In genomic region chr14:25480443-25480842, GRCm38 (mm10) we compare ENCODE assay signal across 9 mouse cellular contexts. TPM values are rescaled to one million over a fixed set of nuclear protein-coding genes. Genes with fewer than 3 reads are reported as not detected.
A peak's percentile ranks its signal among the peaks of the same experiment; 100 is the strongest.
DNase-seq lines count a peak whose midpoint lies in the region; ATAC-seq and TF ChIP-seq lines count a peak whose summit lies in the region.
"Had no signal": no experiment of that assay in that cellular context is flagged by ENCODE, and none has a peak within 500 bp of the region (broad histone marks: within the 10 kb centered on the region; RNA-seq: fewer than 3 reads in every experiment).

No protein-coding gene starts in this region.

- H3K27me3 ChIP-seq in heart, embryonic 10.5 days (ENCODE audit: insufficient read depth, poor library complexity, severe bottlenecking): no peaks in the 10 kb centered on the region
- no peaks in the 10 kb centered on the region for H3K27me3 ChIP-seq in lung, embryonic 14.5 days (ENCODE audit: insufficient read depth, low read length)
- no peaks in the 10 kb centered on the region for H3K27me3 ChIP-seq in intestine, embryonic 14.5 days (replicated peaks; ENCODE audit: control insufficient read depth, insufficient read depth, low read length)
- H3K27me3 ChIP-seq in myocyte (ENCODE audit: control insufficient read depth, insufficient read depth, insufficient read length): no peaks in the 10 kb centered on the region

- DNase-seq in heart, embryonic 10.5 days (ENCODE audit: low spot score): no peak
- no peak for DNase-seq in heart, postnatal 4 days
- no peak for DNase-seq in lung, embryonic 14.5 days
- no peak for DNase-seq in lung, postnatal 14 days
- no peak for DNase-seq in intestine, embryonic 14.5 days (ENCODE audit: low spot score)
- no peak for DNase-seq in retina, postnatal 1 day
- DNase-seq in spleen, postnatal 4 days (ENCODE audit: low spot score in 2 of 2): no peak
- DNase-seq: layer of hippocampus, postnatal 36 days had no signal

- H3K4me3 ChIP-seq in heart, embryonic 10.5 days: no peak overlapping the region
- no peak overlapping the region for H3K4me3 ChIP-seq in lung, embryonic 14.5 days (ENCODE audit: low read depth, low read length)
- no peak overlapping the region for H3K4me3 ChIP-seq in intestine, embryonic 14.5 days (ENCODE audit: low read depth, low read length)
- H3K4me3 ChIP-seq in myocyte: no peak overlapping the region

- TF ChIP-seq CTCF in lung, embryonic 14.5 days (IDR thresholded peaks at IDR 0.05; ENCODE audit: low read depth): no peak

- ATAC-seq in lung, embryonic 14.5 days (ENCODE audit: insufficient read depth): no peak
- no peak for ATAC-seq in intestine, embryonic 14.5 days (replicated peaks; ENCODE audit: low FRiP score, low TSS enrichment, low read depth)

- TF ChIP-seq POLR2A in myocyte (IDR thresholded peaks at IDR 0.05; ENCODE audit: insufficient read length, low read depth): peak; percentile 0

- H3K4me2 ChIP-seq in lung, embryonic 14.5 days: peak overlapping the region; percentile 26
- no peak overlapping the region for H3K4me2 ChIP-seq in intestine, embryonic 14.5 days (ENCODE audit: low read length)
- H3K4me2 ChIP-seq in myocyte (ENCODE audit: low read depth): no peak overlapping the region

- H3K4me1 ChIP-seq in heart, embryonic 10.5 days: peaks cover 99% of the 10 kb centered on the region
- H3K4me1 ChIP-seq in lung, embryonic 14.5 days (ENCODE audit: insufficient read depth): peaks cover 40% of the 10 kb centered on the region
- H3K4me1 ChIP-seq in intestine, embryonic 14.5 days (replicated peaks; ENCODE audit: control insufficient read depth, insufficient read depth, low read length): peaks cover 53% of the 10 kb centered on the region

- peak overlapping the region; percentile 80 for H3K27ac ChIP-seq in heart, embryonic 10.5 days
- peak overlapping the region; percentile 82 for H3K27ac ChIP-seq in lung, embryonic 14.5 days (ENCODE audit: low read depth)
- peak overlapping the region; percentile 70 for H3K27ac ChIP-seq in intestine, embryonic 14.5 days (ENCODE audit: low read depth)

- H3K79me2 ChIP-seq in myocyte (ENCODE audit: control insufficient read depth, insufficient read depth): peaks cover 94% of the 10 kb centered on the region

- H3K9ac ChIP-seq in lung, embryonic 14.5 days: no peak overlapping the region; the same call in 1 of the 2 replicates
- H3K9ac ChIP-seq in intestine, embryonic 14.5 days (ENCODE audit: low read length): no peak overlapping the region

- H3K9me3 ChIP-seq in heart, embryonic 10.5 days: no peaks in the 10 kb centered on the region
- H3K9me3 ChIP-seq in lung, embryonic 14.5 days (ENCODE audit: low read depth, low read length): no peaks in the 10 kb centered on the region
- H3K9me3 ChIP-seq in intestine, embryonic 14.5 days (ENCODE audit: control insufficient read depth, low read length): no peaks in the 10 kb centered on the region

- no peak overlapping the region for H3ac ChIP-seq in myocyte (ENCODE audit: control insufficient read depth, insufficient read length)

- H3K36me3 ChIP-seq in heart, embryonic 10.5 days: peaks cover 7% of the 10 kb centered on the region; the same call in 1 of the 2 replicates
- H3K36me3 ChIP-seq in lung, embryonic 14.5 days (ENCODE audit: insufficient read depth): 0 out of 2 replicates have a peak, but pooled peaks cover 8% of the 10 kb centered on the region
- H3K36me3 ChIP-seq in intestine, embryonic 14.5 days (ENCODE audit: control insufficient read depth, insufficient read depth, low read length): 0 out of 2 replicates have a peak, but pooled peaks cover 3% of the 10 kb centered on the region
- no peaks in the 10 kb centered on the region for H3K36me3 ChIP-seq in myocyte (ENCODE audit: control insufficient read depth, insufficient read depth)

- 77% methylated on average over 4 of the region's 4 CpGs for WGBS in heart, embryonic 10.5 days
- 71% methylated on average over 4 of the region's 4 CpGs for WGBS in lung, embryonic 14.5 days
- WGBS in intestine, embryonic 14.5 days: 75% methylated on average over 4 of the region's 4 CpGs

TF ChIP-seq in myocyte, 11 proteins besides CTCF, POLR2A, EP300 and RAD21:
- TF ChIP-seq CEBPB (IDR thresholded peaks at IDR 0.05; ENCODE audit: insufficient read depth, poor library complexity, severe bottlenecking) (no peak), REST (IDR thresholded peaks at IDR 0.05; ENCODE audit: insufficient read depth, insufficient read length) (no peak), MYOD1 (IDR thresholded peaks at IDR 0.05; ENCODE audit: control insufficient read depth in 1 of 3, insufficient read length in 2 of 3, low read depth in 2 of 3) (no peak), SRF (IDR thresholded peaks at IDR 0.05; ENCODE audit: control insufficient read depth, insufficient read length, low read depth) (no peak), USF1 (IDR thresholded peaks at IDR 0.05; ENCODE audit: low read depth) (no peak), TCF12 (IDR thresholded peaks at IDR 0.05; ENCODE audit: insufficient read depth, poor library complexity, severe bottlenecking) (no peak), MAX (IDR thresholded peaks at IDR 0.05; ENCODE audit: low read depth) (no peak), MYOG (IDR thresholded peaks at IDR 0.05; ENCODE audit: control insufficient read depth in 1 of 3, insufficient read depth in 1 of 3, insufficient read length in 2 of 3, low read depth in 2 of 3) (no peak), POLR2AphosphoS2 (IDR thresholded peaks at IDR 0.05; ENCODE audit: insufficient read length, low read depth) (no peak), TCF3 (IDR thresholded peaks at IDR 0.05; ENCODE audit: insufficient read length, low read depth) (no peak), E2F4 (IDR thresholded peaks at IDR 0.05; ENCODE audit: insufficient read depth) (no peak)

RNA-seq across cellular contexts. Expression of gene Zmiz1, which starts 21.5 kb away (rescaled TPM):
- 38.1 and 45.8 TPM in 2 replicates for polyA plus RNA-seq in heart, embryonic 10.5 days (2016; fragmentation: Nextera tagmentation; extraction: Ambion mirVana)
- 10 to 100 TPM; 67.0 to 78.5 TPM for total RNA-seq in heart, postnatal 4 days (2021)
- 33.5 TPM in 2 replicates for polyA plus RNA-seq in lung, embryonic 14.5 days (2014; fragmentation: Nextera tagmentation; extraction: Ambion mirVana)
- polyA plus RNA-seq in intestine, embryonic 14.5 days (2014; fragmentation: Nextera tagmentation; extraction: Ambion mirVana): 37.4 and 39.0 TPM in 2 replicates
- 34.5 TPM for polyA plus RNA-seq in myocyte (2012; fragmentation: generic; extraction: Trizol)
